Mouse (Mus musculus): ENCODE results near the gene Lbx1. TPM values are rescaled to one million over a fixed set of nuclear protein-coding genes. Genes with fewer than 3 reads are reported as not detected.

Gene Lbx1
- total and polyA plus RNA-seq, 2 experiments from 2014 or later = not detected

- ATAC-seq (ENCODE audit: insufficient read depth, low read depth) (no peak), DNase-seq (ENCODE audit: low spot score) (no peak)
- H3K4me3 ChIP-seq (ENCODE audit: low read depth, low read length) = peak overlapping the region; percentile 27
- no peaks in the 10 kb centered on the region for H3K9me3 ChIP-seq (replicated peaks; ENCODE audit: control insufficient read depth, low read length)
- 2% methylated on average over 36 of the region's 51 CpGs for WGBS
- H3K36me3 ChIP-seq (replicated peaks; ENCODE audit: control insufficient read depth, insufficient read depth, low read length) = no peaks in the 10 kb centered on the region
- H3K4me1 ChIP-seq (ENCODE audit: control insufficient read depth, insufficient read depth) = peaks cover 10% of the 10 kb centered on the region; the same call in 1 of the 2 replicates
- no peak overlapping the region for H3K27ac ChIP-seq (ENCODE audit: low read depth)
- no peak overlapping the region for H3K9ac ChIP-seq (replicated peaks; ENCODE audit: low read depth, low read length)
- TF ChIP-seq CTCF (IDR thresholded peaks at IDR 0.05; ENCODE audit: low read depth) (no peak), EP300 (IDR thresholded peaks at IDR 0.05; ENCODE audit: low read depth) (no peak)
- peak overlapping the region; percentile 32 for H3K4me2 ChIP-seq (ENCODE audit: low read depth, low read length)
- peaks cover 99% of the 10 kb centered on the region for H3K27me3 ChIP-seq (ENCODE audit: control insufficient read depth, insufficient read depth, low read length)
Observed at GRCm38 (mm10) chr19:45230848-45231382, 4.7 kb downstream of the Lbx1 start.

- TF ChIP-seq EP300 (IDR thresholded peaks at IDR 0.05; ENCODE audit: low read depth) (no peak), CTCF (IDR thresholded peaks at IDR 0.05; ENCODE audit: low read depth) (no peak)
- H3K9ac ChIP-seq (replicated peaks; ENCODE audit: low read depth, low read length) = no peak overlapping the region
- H3K4me3 ChIP-seq (ENCODE audit: low read depth, low read length) = peak overlapping the region; percentile 43
- 2% methylated on average over 20 of the region's 20 CpGs for WGBS
- no peak overlapping the region for H3K27ac ChIP-seq (ENCODE audit: low read depth)
- DNase-seq (ENCODE audit: low spot score) = no peak
- ATAC-seq (ENCODE audit: insufficient read depth, low read depth) = no peak
- peaks cover 6% of the 10 kb centered on the region; the same call in 1 of the 2 replicates for H3K4me1 ChIP-seq (ENCODE audit: control insufficient read depth, insufficient read depth)
- H3K4me2 ChIP-seq (ENCODE audit: low read depth, low read length) = no peak overlapping the region; the same call in 1 of the 2 replicates
- H3K9me3 ChIP-seq (replicated peaks; ENCODE audit: control insufficient read depth, low read length) = no peaks in the 10 kb centered on the region
- H3K36me3 ChIP-seq (replicated peaks; ENCODE audit: control insufficient read depth, insufficient read depth, low read length) = no peaks in the 10 kb centered on the region
- peaks cover 99% of the 10 kb centered on the region for H3K27me3 ChIP-seq (ENCODE audit: control insufficient read depth, insufficient read depth, low read length)
Observed at GRCm38 (mm10) chr19:45230201-45230611, 5.4 kb downstream of the Lbx1 start.

- Histone ChIP-seq H3K9ac (replicated peaks; ENCODE audit: low read depth, low read length) (no peak overlapping the region), H3K27ac (ENCODE audit: low read depth) (no peak overlapping the region), H3K9me3 (replicated peaks; ENCODE audit: control insufficient read depth, low read length) (no peaks in the 10 kb centered on the region), H3K4me1 (ENCODE audit: control insufficient read depth, insufficient read depth) (no peaks in the 10 kb centered on the region; the same call in 1 of the 2 replicates), H3K4me3 (ENCODE audit: low read depth, low read length) (peak overlapping the region; percentile 43), H3K4me2 (ENCODE audit: low read depth, low read length) (peak overlapping the region; percentile 55), H3K36me3 (replicated peaks; ENCODE audit: control insufficient read depth, insufficient read depth, low read length) (no peaks in the 10 kb centered on the region), H3K27me3 (ENCODE audit: control insufficient read depth, insufficient read depth, low read length) (peaks cover 99% of the 10 kb centered on the region)
- no peak for DNase-seq (ENCODE audit: low spot score)
- TF ChIP-seq EP300 (IDR thresholded peaks at IDR 0.05; ENCODE audit: low read depth) (no peak), CTCF (IDR thresholded peaks at IDR 0.05; ENCODE audit: low read depth) (no peak)
- WGBS = 2% methylated on average over 33 of the region's 33 CpGs
- ATAC-seq (ENCODE audit: insufficient read depth, low read depth) = no peak; the same call in 1 of the 2 replicates
Observed at GRCm38 (mm10) chr19:45229378-45230135, 6.1 kb downstream of the Lbx1 start.

- no peak for ATAC-seq (ENCODE audit: insufficient read depth, low read depth)
- no peak for TF ChIP-seq EP300 (IDR thresholded peaks at IDR 0.05; ENCODE audit: low read depth)
- no peak for TF ChIP-seq CTCF (IDR thresholded peaks at IDR 0.05; ENCODE audit: low read depth)
Observed at GRCm38 (mm10) chr19:45228781-45229180, 6.8 kb downstream of the Lbx1 start.

GRCm38 (mm10) chr19:45228097-45228496 is 7.5 kb downstream of the Lbx1 start:
- no peak overlapping the region for H3K4me3 ChIP-seq (ENCODE audit: low read depth, low read length)
- DNase-seq (ENCODE audit: low spot score) (no peak), ATAC-seq (ENCODE audit: insufficient read depth, low read depth) (no peak)
- no peak overlapping the region for H3K4me2 ChIP-seq (ENCODE audit: low read depth, low read length)
- WGBS = 11% methylated on average over 11 of the region's 12 CpGs
- H3K4me1 ChIP-seq (ENCODE audit: control insufficient read depth, insufficient read depth) = no peaks in the 10 kb centered on the region; the same call in 1 of the 2 replicates
- no peaks in the 10 kb centered on the region for H3K36me3 ChIP-seq (replicated peaks; ENCODE audit: control insufficient read depth, insufficient read depth, low read length)
- no peak overlapping the region for H3K9ac ChIP-seq (replicated peaks; ENCODE audit: low read depth, low read length)
- H3K27ac ChIP-seq (ENCODE audit: low read depth) = no peak overlapping the region
- H3K27me3 ChIP-seq (ENCODE audit: control insufficient read depth, insufficient read depth, low read length) = peaks cover 99% of the 10 kb centered on the region
- TF ChIP-seq EP300 (IDR thresholded peaks at IDR 0.05; ENCODE audit: low read depth) (no peak), CTCF (IDR thresholded peaks at IDR 0.05; ENCODE audit: low read depth) (no peak)
- no peaks in the 10 kb centered on the region for H3K9me3 ChIP-seq (replicated peaks; ENCODE audit: control insufficient read depth, low read length)

More at GRCm38 (mm10) chr19:45228781-45229180, 6.8 kb downstream of the Lbx1 start:
- WGBS = 12% methylated on average over 4 of the region's 4 CpGs
- no peak overlapping the region for H3K4me2 ChIP-seq (ENCODE audit: low read depth, low read length)
- H3K27ac ChIP-seq (ENCODE audit: low read depth) = no peak overlapping the region
- no peak overlapping the region for H3K4me3 ChIP-seq (ENCODE audit: low read depth, low read length)
- no peak overlapping the region for H3K9ac ChIP-seq (replicated peaks; ENCODE audit: low read depth, low read length)
- no peak for DNase-seq (ENCODE audit: low spot score)
- H3K4me1 ChIP-seq (ENCODE audit: control insufficient read depth, insufficient read depth) = no peaks in the 10 kb centered on the region; the same call in 1 of the 2 replicates
- H3K27me3 ChIP-seq (ENCODE audit: control insufficient read depth, insufficient read depth, low read length) = peaks cover 99% of the 10 kb centered on the region
- H3K9me3 ChIP-seq (replicated peaks; ENCODE audit: control insufficient read depth, low read length) = no peaks in the 10 kb centered on the region
- no peaks in the 10 kb centered on the region for H3K36me3 ChIP-seq (replicated peaks; ENCODE audit: control insufficient read depth, insufficient read depth, low read length)
